Mouse (Mus musculus): ENCODE results near the gene Ahr. TPM values are rescaled to one million over a fixed set of nuclear protein-coding genes. Genes with fewer than 3 reads are reported as not detected.

Ahr gene
- polyA plus RNA-seq, 1 experiment from 2014 or later = 2.2 TPM

DNA sequence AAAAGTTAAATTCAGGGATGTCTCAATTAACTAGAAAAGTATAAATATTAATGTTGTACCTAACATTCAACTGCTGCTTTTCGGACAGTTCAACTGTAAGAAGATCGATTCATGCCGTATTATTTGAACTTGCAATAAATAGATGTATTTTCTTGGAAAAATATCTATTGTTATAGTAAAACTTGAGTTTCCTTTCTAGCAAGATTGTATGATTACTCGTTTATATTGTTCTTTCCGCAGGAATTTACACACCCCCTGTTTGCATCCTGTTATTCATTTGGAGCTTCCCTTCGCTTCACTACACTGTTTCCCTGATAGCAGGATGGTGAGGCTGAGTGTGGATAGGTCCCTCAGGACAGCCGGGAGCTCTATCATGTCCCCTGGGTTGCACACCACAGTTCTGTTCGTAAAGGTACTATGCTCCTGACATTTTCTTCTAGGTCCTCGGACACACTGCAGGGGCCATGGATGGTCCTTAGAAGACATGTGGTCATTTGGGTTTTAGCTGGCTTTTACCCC lies 12.2 kb downstream of the Ahr start:
- no peaks in the 10 kb centered on the region for H3K36me3 ChIP-seq (ENCODE audit: control insufficient read depth, insufficient read depth, low read length)
- no peaks in the 10 kb centered on the region for H3K9me3 ChIP-seq (replicated peaks; ENCODE audit: control insufficient read depth, low read length)
- no peak for ATAC-seq (replicated peaks; ENCODE audit: insufficient number of reproducible peaks, low FRiP score, low TSS enrichment)
- H3K27me3 ChIP-seq (ENCODE audit: control insufficient read depth, insufficient read depth, low read length) = no peaks in the 10 kb centered on the region
- WGBS (ENCODE audit: insufficient replicate concordance) = 76% methylated on average over 9 of the region's 9 CpGs
- no peak overlapping the region for H3K9ac ChIP-seq (ENCODE audit: low read depth, low read length)
- no peaks in the 10 kb centered on the region for H3K4me1 ChIP-seq (ENCODE audit: control insufficient read depth, insufficient read depth, low read length)
- H3K4me3 ChIP-seq (ENCODE audit: low read depth, low read length) = no peak overlapping the region
- H3K4me2 ChIP-seq = no peak overlapping the region
- H3K27ac ChIP-seq (ENCODE audit: low read depth, low read length) = no peak overlapping the region

- ATAC-seq (replicated peaks; ENCODE audit: insufficient number of reproducible peaks, low FRiP score, low TSS enrichment) = no peak
- H3K27ac ChIP-seq (ENCODE audit: low read depth, low read length) = no peak overlapping the region
- 61% methylated on average over 3 of the region's 3 CpGs for WGBS (ENCODE audit: insufficient replicate concordance)
Observed at GRCm38 (mm10) chr12:35515621-35516020, 19.2 kb downstream of the Ahr start.

DNA sequence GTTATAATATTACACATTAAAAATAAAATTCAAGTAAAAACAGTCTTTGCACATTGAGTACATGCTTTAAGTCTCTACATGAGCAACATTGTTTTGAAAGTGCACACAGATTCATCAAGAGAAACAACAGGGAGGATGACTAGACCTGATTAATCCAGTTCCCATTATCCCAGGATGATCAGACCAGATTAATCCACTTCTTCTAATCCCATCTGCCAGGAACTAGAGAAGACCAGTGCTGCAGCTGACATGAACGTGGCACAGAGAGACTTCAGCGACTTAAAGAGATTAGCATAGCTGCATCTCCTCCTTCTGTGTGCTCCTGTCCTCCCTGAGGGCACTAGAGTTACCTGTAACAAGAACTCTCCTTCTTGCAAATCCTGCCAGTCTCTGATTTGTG lies 20.2 kb downstream of the Ahr start:
- Histone ChIP-seq H3K4me3 (ENCODE audit: low read depth, low read length) (no peak overlapping the region), H3K27me3 (ENCODE audit: control insufficient read depth, insufficient read depth, low read length) (no peaks in the 10 kb centered on the region), H3K9ac (ENCODE audit: low read depth, low read length) (no peak overlapping the region), H3K9me3 (replicated peaks; ENCODE audit: control insufficient read depth, low read length) (no peaks in the 10 kb centered on the region), H3K4me1 (ENCODE audit: control insufficient read depth, insufficient read depth, low read length) (no peaks in the 10 kb centered on the region), H3K36me3 (ENCODE audit: control insufficient read depth, insufficient read depth, low read length) (no peaks in the 10 kb centered on the region), H3K27ac (ENCODE audit: low read depth, low read length) (no peak overlapping the region), H3K4me2 (no peak overlapping the region)
- 54% methylated on average over 2 of the region's 2 CpGs for WGBS (ENCODE audit: insufficient replicate concordance)
- no peak for ATAC-seq (replicated peaks; ENCODE audit: insufficient number of reproducible peaks, low FRiP score, low TSS enrichment)

More at GRCm38 (mm10) chr12:35515621-35516020, 19.2 kb downstream of the Ahr start:
- H3K36me3 ChIP-seq (ENCODE audit: control insufficient read depth, insufficient read depth, low read length) = no peaks in the 10 kb centered on the region
- no peak overlapping the region for H3K9ac ChIP-seq (ENCODE audit: low read depth, low read length)
- H3K4me2 ChIP-seq = no peak overlapping the region
- no peaks in the 10 kb centered on the region for H3K27me3 ChIP-seq (ENCODE audit: control insufficient read depth, insufficient read depth, low read length)
- H3K9me3 ChIP-seq (replicated peaks; ENCODE audit: control insufficient read depth, low read length) = no peaks in the 10 kb centered on the region
- no peak overlapping the region for H3K4me3 ChIP-seq (ENCODE audit: low read depth, low read length)
- no peaks in the 10 kb centered on the region for H3K4me1 ChIP-seq (ENCODE audit: control insufficient read depth, insufficient read depth, low read length)

GRCm38 (mm10) chr12:35510711-35511110 lies 24.1 kb downstream of the Ahr start:
- Histone ChIP-seq H3K4me3 (ENCODE audit: low read depth, low read length) (no peak overlapping the region), H3K27me3 (ENCODE audit: control insufficient read depth, insufficient read depth, low read length) (no peaks in the 10 kb centered on the region), H3K27ac (ENCODE audit: low read depth, low read length) (no peak overlapping the region), H3K4me2 (no peak overlapping the region), H3K9me3 (replicated peaks; ENCODE audit: control insufficient read depth, low read length) (no peaks in the 10 kb centered on the region), H3K4me1 (ENCODE audit: control insufficient read depth, insufficient read depth, low read length) (no peaks in the 10 kb centered on the region), H3K9ac (ENCODE audit: low read depth, low read length) (no peak overlapping the region), H3K36me3 (ENCODE audit: control insufficient read depth, insufficient read depth, low read length) (no peaks in the 10 kb centered on the region)
- no peak for ATAC-seq (replicated peaks; ENCODE audit: insufficient number of reproducible peaks, low FRiP score, low TSS enrichment)
- WGBS (ENCODE audit: insufficient replicate concordance) = 86% methylated on average over 5 of the region's 5 CpGs

DNA sequence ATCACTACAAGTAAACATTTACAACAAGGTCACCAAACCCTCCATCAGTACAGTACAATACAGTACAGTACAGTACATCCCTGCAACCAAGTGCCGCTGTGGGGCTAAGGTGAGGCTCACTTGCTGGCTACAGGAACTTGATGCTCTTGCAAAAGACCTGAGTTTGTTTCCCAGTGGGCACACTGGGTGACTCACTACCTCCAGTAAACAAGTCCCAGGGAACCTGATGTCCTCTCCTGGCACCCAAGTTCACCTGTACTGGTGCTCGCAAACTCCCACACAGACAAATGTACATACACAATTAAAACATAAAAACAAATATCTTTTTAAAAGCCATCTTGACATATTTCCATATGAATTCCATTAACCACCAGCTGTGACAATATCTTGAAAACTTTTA lies 28.5 kb downstream of the Ahr start:
- Histone ChIP-seq H3K27ac (ENCODE audit: low read depth, low read length) (no peak overlapping the region), H3K27me3 (ENCODE audit: control insufficient read depth, insufficient read depth, low read length) (no peaks in the 10 kb centered on the region), H3K9me3 (replicated peaks; ENCODE audit: control insufficient read depth, low read length) (no peaks in the 10 kb centered on the region), H3K4me1 (ENCODE audit: control insufficient read depth, insufficient read depth, low read length) (no peaks in the 10 kb centered on the region), H3K9ac (ENCODE audit: low read depth, low read length) (no peak overlapping the region), H3K4me2 (no peak overlapping the region), H3K4me3 (ENCODE audit: low read depth, low read length) (no peak overlapping the region), H3K36me3 (ENCODE audit: control insufficient read depth, insufficient read depth, low read length) (no peaks in the 10 kb centered on the region)
- no peak for ATAC-seq (replicated peaks; ENCODE audit: insufficient number of reproducible peaks, low FRiP score, low TSS enrichment)
- 93% methylated on average over 2 of the region's 2 CpGs for WGBS (ENCODE audit: insufficient replicate concordance)

DNA sequence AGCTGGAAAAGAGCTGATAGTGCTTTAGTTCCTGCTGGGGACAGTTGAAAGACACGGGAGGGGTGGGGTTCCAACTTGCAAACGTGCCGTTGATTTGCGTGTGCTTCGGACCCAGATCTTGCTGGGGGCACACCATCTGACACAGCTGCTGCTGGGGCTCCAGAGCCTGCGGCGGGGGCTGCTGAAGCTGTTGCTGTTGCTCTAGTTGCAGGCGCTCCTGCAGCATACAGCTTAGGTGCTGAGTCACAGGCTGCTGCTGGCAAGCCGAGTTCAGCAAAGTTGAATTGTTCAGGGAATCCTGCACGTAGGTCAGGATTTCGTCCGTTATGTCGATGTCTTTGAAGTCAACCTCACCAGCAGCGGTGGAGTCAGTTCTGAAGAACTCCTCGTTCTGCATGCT lies 30.8 kb downstream of the Ahr start:
- Histone ChIP-seq H3K9me3 (replicated peaks; ENCODE audit: control insufficient read depth, low read length) (no peaks in the 10 kb centered on the region), H3K27me3 (ENCODE audit: control insufficient read depth, insufficient read depth, low read length) (no peaks in the 10 kb centered on the region), H3K4me2 (no peak overlapping the region), H3K4me3 (ENCODE audit: low read depth, low read length) (no peak overlapping the region), H3K4me1 (ENCODE audit: control insufficient read depth, insufficient read depth, low read length) (no peaks in the 10 kb centered on the region), H3K9ac (ENCODE audit: low read depth, low read length) (no peak overlapping the region), H3K36me3 (ENCODE audit: control insufficient read depth, insufficient read depth, low read length) (no peaks in the 10 kb centered on the region), H3K27ac (ENCODE audit: low read depth, low read length) (no peak overlapping the region)
- ATAC-seq (replicated peaks; ENCODE audit: insufficient number of reproducible peaks, low FRiP score, low TSS enrichment) = no peak
- 70% methylated on average over 15 of the region's 15 CpGs for WGBS (ENCODE audit: insufficient replicate concordance)

DNA sequence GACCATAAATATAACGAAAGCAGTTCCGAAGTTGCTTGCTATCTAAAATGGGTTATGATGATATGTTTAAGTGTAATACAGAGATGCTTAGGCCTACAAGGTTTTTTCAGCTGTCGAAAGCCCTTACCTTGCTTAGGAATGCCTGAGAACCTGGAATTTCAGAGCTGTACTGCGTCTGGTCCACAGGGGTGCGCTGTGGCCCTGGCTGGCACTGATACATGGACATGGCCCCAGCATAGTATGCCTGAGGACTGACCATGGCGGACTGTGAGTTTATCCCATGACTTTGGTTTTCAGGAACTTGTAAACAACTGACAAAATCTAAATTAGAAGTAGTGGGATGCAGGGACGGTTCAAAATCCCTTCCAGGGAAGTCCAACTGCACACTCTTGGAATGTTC lies 31.3 kb downstream of the Ahr start:
- no peak overlapping the region for H3K4me3 ChIP-seq (ENCODE audit: low read depth, low read length)
- H3K36me3 ChIP-seq (ENCODE audit: control insufficient read depth, insufficient read depth, low read length) = no peaks in the 10 kb centered on the region
- no peaks in the 10 kb centered on the region for H3K4me1 ChIP-seq (ENCODE audit: control insufficient read depth, insufficient read depth, low read length)
- no peak overlapping the region for H3K9ac ChIP-seq (ENCODE audit: low read depth, low read length)
- ATAC-seq (replicated peaks; ENCODE audit: insufficient number of reproducible peaks, low FRiP score, low TSS enrichment) = no peak
- whole genome bisulfite sequencing (ENCODE audit: insufficient replicate concordance) = 83% methylated on average over 7 of the region's 7 CpGs
- H3K9me3 ChIP-seq (replicated peaks; ENCODE audit: control insufficient read depth, low read length) = no peaks in the 10 kb centered on the region
- H3K27ac ChIP-seq (ENCODE audit: low read depth, low read length) = no peak overlapping the region
- H3K27me3 ChIP-seq (ENCODE audit: control insufficient read depth, insufficient read depth, low read length) = no peaks in the 10 kb centered on the region
- H3K4me2 ChIP-seq = no peak overlapping the region

- 48% methylated on average over 2 of the region's 2 CpGs for WGBS (ENCODE audit: insufficient replicate concordance)
- Histone ChIP-seq H3K9me3 (replicated peaks; ENCODE audit: control insufficient read depth, low read length) (no peaks in the 10 kb centered on the region), H3K27ac (ENCODE audit: low read depth, low read length) (no peak overlapping the region), H3K27me3 (ENCODE audit: control insufficient read depth, insufficient read depth, low read length) (no peaks in the 10 kb centered on the region), H3K4me1 (ENCODE audit: control insufficient read depth, insufficient read depth, low read length) (no peaks in the 10 kb centered on the region), H3K4me2 (no peak overlapping the region), H3K36me3 (ENCODE audit: control insufficient read depth, insufficient read depth, low read length) (no peaks in the 10 kb centered on the region), H3K4me3 (ENCODE audit: low read depth, low read length) (no peak overlapping the region), H3K9ac (ENCODE audit: low read depth, low read length) (no peak overlapping the region)
- ATAC-seq (replicated peaks; ENCODE audit: insufficient number of reproducible peaks, low FRiP score, low TSS enrichment) = no peak
Observed at GRCm38 (mm10) chr12:35501476-35501875, 33.4 kb downstream of the Ahr start.

DNA sequence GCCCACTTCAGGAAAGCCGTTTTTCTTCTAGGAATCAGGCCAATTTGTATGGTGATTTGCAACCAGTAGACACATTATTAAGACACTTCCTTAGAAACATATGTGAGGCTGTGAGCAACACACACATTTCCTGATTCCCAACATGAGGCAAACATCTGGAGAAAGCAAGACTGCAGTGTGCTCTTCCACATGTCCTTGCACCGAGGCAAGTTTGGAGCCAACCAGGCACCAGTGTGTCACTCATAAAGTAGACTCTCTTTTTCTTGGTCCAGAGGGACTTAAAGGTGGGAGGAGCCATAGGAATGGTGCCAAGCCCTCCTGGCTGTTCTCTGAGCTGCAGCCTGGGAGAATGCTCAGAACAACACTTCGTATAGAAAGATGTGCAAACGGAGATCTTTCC lies 39.6 kb downstream of the Ahr start:
- no peaks in the 10 kb centered on the region for H3K27me3 ChIP-seq (ENCODE audit: control insufficient read depth, insufficient read depth, low read length)
- H3K27ac ChIP-seq (ENCODE audit: low read depth, low read length) = no peak overlapping the region
- H3K36me3 ChIP-seq (ENCODE audit: control insufficient read depth, insufficient read depth, low read length) = no peaks in the 10 kb centered on the region
- H3K4me2 ChIP-seq = no peak overlapping the region
- H3K4me1 ChIP-seq (ENCODE audit: control insufficient read depth, insufficient read depth, low read length) = no peaks in the 10 kb centered on the region
- WGBS (ENCODE audit: insufficient replicate concordance) = 74% methylated on average over 4 of the region's 4 CpGs
- H3K4me3 ChIP-seq (ENCODE audit: low read depth, low read length) = no peak overlapping the region
- no peaks in the 10 kb centered on the region for H3K9me3 ChIP-seq (replicated peaks; ENCODE audit: control insufficient read depth, low read length)
- no peak for ATAC-seq (replicated peaks; ENCODE audit: insufficient number of reproducible peaks, low FRiP score, low TSS enrichment)
- no peak overlapping the region for H3K9ac ChIP-seq (ENCODE audit: low read depth, low read length)
